Comparison of ENCODE assay signal across 9 mouse cellular contexts in genomic region chr9:98030715-98031114, GRCm38 (mm10). TPM values are rescaled to one million over a fixed set of nuclear protein-coding genes. Genes with fewer than 3 reads are reported as not detected.
DNase-seq lines count a peak whose midpoint lies in the region; ATAC-seq and TF ChIP-seq lines count a peak whose summit lies in the region.
"Had no signal": no experiment of that assay in that cellular context is flagged by ENCODE, and none has a peak within 500 bp of the region (broad histone marks: within the 10 kb centered on the region; RNA-seq: fewer than 3 reads in every experiment).

No protein-coding gene starts in this region.

- intact Hi-C loops in left cerebral cortex, postnatal 14 days (cut with DNase I): loop anchor here (5.0 to 10.0 kb wide), 3 partner anchors 214 to 736 kb away; no protein-coding TSS in a partner anchor
- intact Hi-C loops in left cerebral cortex, postnatal 4 days (cut with DNase I): loop anchor here (5.0 to 10.0 kb wide), 4 partner anchors 214 to 733 kb away; no protein-coding TSS in a partner anchor

- H3K4me3 ChIP-seq in forebrain, embryonic 15.5 days: peak overlapping the region; percentile 65
- H3K4me3 ChIP-seq in forebrain, embryonic 11.5 days (ENCODE audit: low read depth, low read length): no peak overlapping the region
- H3K4me3 ChIP-seq in limb, embryonic 14.5 days (replicated peaks; ENCODE audit: low read length): no peak overlapping the region

- H3K27me3 ChIP-seq in forebrain, embryonic 15.5 days: peaks cover 9% of the 10 kb centered on the region; the same call in 1 of the 2 replicates
- peaks cover 23% of the 10 kb centered on the region for H3K27me3 ChIP-seq in forebrain, embryonic 11.5 days (ENCODE audit: control insufficient read depth, insufficient read depth, low read length)
- peaks cover 32% of the 10 kb centered on the region; the same call in 1 of the 2 replicates for H3K27me3 ChIP-seq in limb, embryonic 14.5 days (ENCODE audit: control insufficient read depth, insufficient read depth, low read length)

- ATAC-seq in forebrain, embryonic 15.5 days (replicated peaks): no peak
- ATAC-seq in forebrain, embryonic 11.5 days (replicated peaks; ENCODE audit: low FRiP score): no peak
- no peak for ATAC-seq in limb, embryonic 14.5 days (ENCODE audit: low FRiP score, low read depth)

- H3K4me2 ChIP-seq in forebrain, embryonic 15.5 days (replicated peaks): peak overlapping the region; percentile 76
- no peak overlapping the region for H3K4me2 ChIP-seq in forebrain, embryonic 11.5 days (ENCODE audit: low read depth, low read length, severe bottlenecking)
- 0 out of 2 replicates have a peak overlapping the region, but pooled peaks have one; percentile 21 for H3K4me2 ChIP-seq in limb, embryonic 14.5 days (replicated peaks; ENCODE audit: low read depth, low read length, severe bottlenecking)

- H3K9ac ChIP-seq in forebrain, embryonic 15.5 days (replicated peaks): no peak overlapping the region
- H3K9ac ChIP-seq in forebrain, embryonic 11.5 days (ENCODE audit: low read length): no peak overlapping the region
- H3K9ac ChIP-seq in limb, embryonic 14.5 days (ENCODE audit: low read depth, low read length, severe bottlenecking): no peak overlapping the region

- H3K9me3 ChIP-seq in forebrain, embryonic 15.5 days: no peaks in the 10 kb centered on the region
- H3K9me3 ChIP-seq in forebrain, embryonic 11.5 days (ENCODE audit: control insufficient read depth, low read length): no peaks in the 10 kb centered on the region
- H3K9me3 ChIP-seq in limb, embryonic 14.5 days (ENCODE audit: control insufficient read depth, low read length): no peaks in the 10 kb centered on the region

- TF ChIP-seq POLR2A in brain, embryonic 14.5 days (IDR thresholded peaks at IDR 0.05; ENCODE audit: borderline replicate concordance, extremely low read depth, insufficient read depth, insufficient read length, poor library complexity, severe bottlenecking): no peak
- no peak for TF ChIP-seq POLR2A in limb, embryonic 14.5 days (IDR thresholded peaks at IDR 0.05; ENCODE audit: borderline replicate concordance, extremely low read depth, insufficient read depth, insufficient read length)

- H3K36me3 ChIP-seq in forebrain, embryonic 15.5 days: no peaks in the 10 kb centered on the region
- no peaks in the 10 kb centered on the region for H3K36me3 ChIP-seq in forebrain, embryonic 11.5 days (ENCODE audit: control insufficient read depth, insufficient read depth, low read length)
- no peaks in the 10 kb centered on the region for H3K36me3 ChIP-seq in limb, embryonic 14.5 days (ENCODE audit: control insufficient read depth, insufficient read depth, low read length)

- H3K4me1 ChIP-seq in forebrain, embryonic 15.5 days: peaks cover 30% of the 10 kb centered on the region
- H3K4me1 ChIP-seq in forebrain, embryonic 11.5 days (replicated peaks; ENCODE audit: control insufficient read depth, insufficient read depth, low read length): peaks cover 5% of the 10 kb centered on the region; the same call in 1 of the 2 replicates
- peaks cover 11% of the 10 kb centered on the region for H3K4me1 ChIP-seq in limb, embryonic 14.5 days (ENCODE audit: control insufficient read depth, insufficient read depth, low read length)

- no peak for DNase-seq in forebrain, embryonic 11.5 days (ENCODE audit: low spot score)
- peak; percentile 48 for DNase-seq in left cerebral cortex, postnatal 14 days (ENCODE audit: low spot score in 2 of 2)
- DNase-seq in left cerebral cortex, postnatal 4 days: no peak
- peak; percentile 35 for DNase-seq in brain, embryonic 14.5 days (ENCODE audit: low read depth)
- no peak for DNase-seq in limb, embryonic 14.5 days (ENCODE audit: low spot score)
- no peak for DNase-seq in MN1 (ENCODE audit: low spot score)
- no peak for DNase-seq in urinary bladder, adult 2 months (ENCODE audit: low spot score)
- DNase-seq: gastrocnemius, postnatal 14 days had no signal

- H3K27ac ChIP-seq in forebrain, embryonic 15.5 days (replicated peaks): no peak overlapping the region
- H3K27ac ChIP-seq in forebrain, embryonic 11.5 days (ENCODE audit: low read depth, low read length): no peak overlapping the region
- H3K27ac ChIP-seq in limb, embryonic 14.5 days (replicated peaks; ENCODE audit: low read depth, low read length): no peak overlapping the region

- peak; percentile 3; the same call in 1 of the 2 replicates for TF ChIP-seq CTCF in brain, embryonic 14.5 days (IDR thresholded peaks at IDR 0.05; ENCODE audit: borderline replicate concordance, extremely low read depth, insufficient read depth, insufficient read length)

- WGBS in forebrain, embryonic 15.5 days: 18% methylated on average over 2 of the region's 2 CpGs
- 22% methylated on average over 2 of the region's 2 CpGs for WGBS in forebrain, embryonic 11.5 days
- 14% methylated on average over 2 of the region's 2 CpGs for WGBS in limb, embryonic 14.5 days

RNA-seq across cellular contexts. Expression of gene Clstn2, which starts 2.3 kb away (rescaled TPM):
- 15.1 and 19.1 TPM in 2 replicates for polyA plus RNA-seq in forebrain, embryonic 15.5 days (2015; fragmentation: Nextera tagmentation; extraction: Ambion mirVana)
- 1.3 and 1.8 TPM in 2 replicates for polyA plus RNA-seq in forebrain, embryonic 11.5 days (2014; fragmentation: Nextera tagmentation; extraction: Ambion mirVana)
- total RNA-seq in left cerebral cortex, postnatal 14 days (2021): 10 to 100 TPM; 92.1 to 97.0 TPM
- total RNA-seq in left cerebral cortex, postnatal 4 days (2021): 100 to 1,000 TPM in 1 of 2 experiments, 10 to 100 TPM in 1; 99.9 to 101 TPM
- polyA plus RNA-seq in brain, embryonic 14.5 days (2012; rRNA removed): 18.0 and 25.1 TPM in 2 replicates
- 8.4 and 10.0 TPM in 2 replicates for polyA plus RNA-seq in limb, embryonic 14.5 days (2012; rRNA removed)
- 4.1 TPM in 2 replicates for polyA plus RNA-seq in limb, embryonic 14.5 days (2014; fragmentation: Nextera tagmentation; extraction: Ambion mirVana)
- 0.81 and 0.96 TPM in 2 replicates for polyA plus RNA-seq in urinary bladder, adult 2 months (2012; rRNA removed)

Comparison
In these comparisons a context has a peak if more than half of its experiments do, and no peak if none do; other contexts are left out.
1. DNase-seq: peak in left cerebral cortex, postnatal 14 days (2 of 2) and brain, embryonic 14.5 days (single experiment); none in forebrain, embryonic 11.5 days (single experiment), left cerebral cortex, postnatal 4 days (single experiment), limb, embryonic 14.5 days (single experiment), MN1 (single experiment) and urinary bladder, adult 2 months (single experiment).